Mouse (Mus musculus) CH12.LX (cell line): ENCODE data around the gene Ccnd3.

Source experiments
- CHD2 ChIP-seq: IDR thresholded peaks from 2 replicates; pipeline ENCODE4 v1.6.1; 2011; ENCODE audit warnings: low read length, improper control_type of control experiment
- CTCF ChIP-seq, 2 experiments: IDR thresholded peaks in 1 of 2; conservative IDR thresholded peaks in 1 of 2; 2 replicates each; pipeline ENCODE4 v1.5.1; 2011 to 2012; ENCODE audit warnings: low read depth in 2 of 2, low read length in 2 of 2, improper control_type of control experiment in 1 of 2, inconsistent platforms in 1 of 2, mild to moderate bottlenecking in 1 of 2, moderate library complexity in 1 of 2
- GABPA ChIP-seq: IDR thresholded peaks from 2 replicates; pipeline ENCODE4 v1.6.1; 2012; ENCODE audit warnings: low read depth, low read length, improper control_type of control experiment, inconsistent platforms; ENCODE audit not compliant: insufficient replicate concordance
- JUN ChIP-seq: IDR thresholded peaks from 2 replicates; pipeline ENCODE4 v1.6.1; 2011; ENCODE audit warnings: low read depth, mild to moderate bottlenecking, low read length, improper control_type of control experiment, moderate library complexity; ENCODE audit not compliant: insufficient read depth
- MAFK ChIP-seq: IDR thresholded peaks from 2 replicates; pipeline ENCODE4 v1.6.1; 2011; ENCODE audit warnings: low read length, improper control_type of control experiment; ENCODE audit not compliant: insufficient replicate concordance
- POLR2A ChIP-seq: IDR thresholded peaks from 2 replicates; pipeline ENCODE4 v1.6.1; 2011; ENCODE audit warnings: low read depth, mild to moderate bottlenecking, improper control_type of control experiment, low read length
- POLR2AphosphoS2 ChIP-seq: IDR thresholded peaks from 2 replicates; pipeline ENCODE4 v1.6.1; 2011; ENCODE audit warnings: low read depth, low read length, improper control_type of control experiment
- USF1 ChIP-seq: IDR thresholded peaks from 2 replicates; pipeline ENCODE4 v1.6.1; 2014; ENCODE audit warnings: low read depth, mild to moderate bottlenecking, inconsistent platforms, low read length, improper control_type of control experiment

DNA sequence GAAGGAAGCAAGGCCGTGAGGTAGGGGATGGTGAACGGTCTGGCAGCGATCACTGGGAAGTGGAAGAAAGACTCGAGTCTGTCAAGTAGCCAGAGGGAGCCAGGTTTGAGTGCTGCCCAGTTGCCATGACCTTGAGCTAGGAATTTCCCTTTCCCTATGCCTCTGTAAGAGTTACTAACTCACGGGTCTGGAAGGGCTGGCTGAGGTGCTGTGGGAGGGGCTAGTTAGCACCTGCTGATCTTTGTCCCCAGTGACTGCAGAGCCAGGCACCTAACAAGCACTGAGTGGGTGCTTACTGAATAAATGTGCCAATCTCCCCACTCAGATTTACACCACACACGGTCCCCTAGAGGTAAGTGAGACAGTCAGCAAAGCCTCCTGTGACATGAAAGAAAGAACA, 11.2 kb upstream of the Ccnd3 start:
- TF ChIP-seq CHD2 (no peak), MAFK (no peak), USF1 (no peak), POLR2A (no peak), CTCF (conservative IDR thresholded peaks at IDR 0.05 in 1 of 2, IDR thresholded peaks at IDR 0.05 in 1 of 2; ENCODE audit: low read depth in 2 of 2, low read length in 2 of 2) (no peak), JUN (no peak), GABPA (no peak), POLR2AphosphoS2 (no peak)
